Mouse (Mus musculus): Measurements from ENCODE around the gene Ykt6. TPM values are rescaled to one million over a fixed set of nuclear protein-coding genes. Genes with fewer than 3 reads are reported as not detected.

Ykt6 gene
- total and polyA plus RNA-seq, 3 experiments, result 76.5 to 98.1 (median 89.5) TPM

DNA sequence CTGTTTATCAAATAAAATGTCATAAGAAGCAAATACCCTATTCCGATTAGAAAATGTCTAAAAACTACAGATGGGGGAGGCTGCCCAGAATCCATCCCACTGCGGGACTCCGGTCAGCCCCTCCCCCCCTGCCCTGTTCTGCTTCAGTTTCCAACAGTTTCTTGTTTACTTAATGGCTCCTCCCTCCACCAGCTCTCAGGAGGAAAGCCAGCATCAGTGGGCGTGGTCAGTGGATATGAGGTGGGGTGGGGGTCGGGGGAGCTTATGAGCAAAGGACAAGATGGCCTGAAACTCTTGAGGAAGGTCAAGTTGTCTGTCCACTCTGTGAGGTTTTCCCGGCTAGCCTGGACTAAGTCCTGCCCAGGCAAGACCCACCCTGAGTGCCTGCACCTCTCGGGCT is 17.7 kb downstream of the Ykt6 start:
- no peak for DNase-seq (ENCODE audit: low read depth, low spot score)
- no peak for TF ChIP-seq ZC3H11A (IDR thresholded peaks at IDR 0.05; ENCODE audit: low read depth, low read length)
- no peak for TF ChIP-seq EP300 (IDR thresholded peaks at IDR 0.05; ENCODE audit: low read depth in 1 of 2, low read length in 2 of 2)
- no peak for TF ChIP-seq RAD21 (IDR thresholded peaks at IDR 0.05; ENCODE audit: low read depth, low read length)
- no peak for TF ChIP-seq ETS1 (IDR thresholded peaks at IDR 0.05; ENCODE audit: low read depth, low read length)
- no peak for TF ChIP-seq TCF12 (IDR thresholded peaks at IDR 0.05; ENCODE audit: low read depth, low read length)
- no peak for TF ChIP-seq ZNF384 (IDR thresholded peaks at IDR 0.05; ENCODE audit: low read depth, low read length)
- TF ChIP-seq POLR2A (IDR thresholded peaks at IDR 0.05; ENCODE audit: control insufficient read depth in 1 of 2, insufficient read depth in 1 of 2, low read depth in 1 of 2, low read length in 2 of 2, poor library complexity in 1 of 2), result no peak
- TF ChIP-seq GATA1 (IDR thresholded peaks at IDR 0.05; ENCODE audit: low read depth, low read length), result no peak
- TF ChIP-seq JUND (IDR thresholded peaks at IDR 0.05; ENCODE audit: low read depth, low read length), result no peak
- no peak for TF ChIP-seq GABPA (IDR thresholded peaks at IDR 0.05; ENCODE audit: low read depth, low read length)
- Histone ChIP-seq H3K9ac (ENCODE audit: control insufficient read depth, low read depth, low read length, poor library complexity, severe bottlenecking) (no peak overlapping the region), H3K79me2 (ENCODE audit: control insufficient read depth, insufficient read depth, low read length, poor library complexity) (no peaks in the 10 kb centered on the region), H3K27ac (ENCODE audit: control insufficient read depth, low read depth, low read length) (no peak overlapping the region), H3K9me3 (replicated peaks; ENCODE audit: insufficient read depth, low read length) (no peaks in the 10 kb centered on the region), H3K4me1 (ENCODE audit: control insufficient read depth in 1 of 2, insufficient read depth in 2 of 2, low read length in 2 of 2) (no peaks in the 10 kb centered on the region), H3K36me3 (ENCODE audit: control insufficient read depth in 1 of 2, insufficient read depth in 2 of 2, low read length in 2 of 2) (no peaks in the 10 kb centered on the region), H3K27me3 (ENCODE audit: control insufficient read depth in 1 of 2, insufficient read depth in 2 of 2, low read length in 2 of 2) (no peaks in the 10 kb centered on the region), H3K4me3 (ENCODE audit: control insufficient read depth in 1 of 2, insufficient read depth in 1 of 2, low read depth in 2 of 2, low read length in 2 of 2) (no peak overlapping the region)

GRCm38 (mm10) chr11:5974053-5974452 is 18.6 kb downstream of the Ykt6 start:
- Histone ChIP-seq H3K27ac (ENCODE audit: control insufficient read depth, low read depth, low read length) (no peak overlapping the region), H3K9ac (ENCODE audit: control insufficient read depth, low read depth, low read length, poor library complexity, severe bottlenecking) (no peak overlapping the region), H3K4me3 (ENCODE audit: control insufficient read depth in 1 of 2, insufficient read depth in 1 of 2, low read depth in 2 of 2, low read length in 2 of 2) (no peak overlapping the region), H3K27me3 (ENCODE audit: control insufficient read depth in 1 of 2, insufficient read depth in 2 of 2, low read length in 2 of 2) (no peaks in the 10 kb centered on the region), H3K36me3 (ENCODE audit: control insufficient read depth in 1 of 2, insufficient read depth in 2 of 2, low read length in 2 of 2) (no peaks in the 10 kb centered on the region), H3K9me3 (replicated peaks; ENCODE audit: insufficient read depth, low read length) (no peaks in the 10 kb centered on the region), H3K79me2 (ENCODE audit: control insufficient read depth, insufficient read depth, low read length, poor library complexity) (no peaks in the 10 kb centered on the region), H3K4me1 (ENCODE audit: control insufficient read depth in 1 of 2, insufficient read depth in 2 of 2, low read length in 2 of 2) (no peaks in the 10 kb centered on the region)
- TF ChIP-seq POLR2AphosphoS2 (IDR thresholded peaks at IDR 0.05; ENCODE audit: low read length) (no peak), USF1 (IDR thresholded peaks at IDR 0.05; ENCODE audit: low read depth, low read length) (no peak), NELFE (IDR thresholded peaks at IDR 0.05; ENCODE audit: low read depth, low read length) (no peak), CHD2 (IDR thresholded peaks at IDR 0.05; ENCODE audit: low read length) (no peak), USF2 (IDR thresholded peaks at IDR 0.05; ENCODE audit: borderline replicate concordance in 1 of 2, insufficient read depth in 1 of 2, low read depth in 1 of 2, low read length in 2 of 2) (no peak), TCF12 (IDR thresholded peaks at IDR 0.05; ENCODE audit: low read depth, low read length) (no peak), CTCF (IDR thresholded peaks at IDR 0.05 in 2 of 3, conservative IDR thresholded peaks at IDR 0.05 in 1 of 3; ENCODE audit: control insufficient read depth in 1 of 3, insufficient read depth in 1 of 3, low read depth in 2 of 3, low read length in 3 of 3, poor library complexity in 1 of 3, severe bottlenecking in 1 of 3) (no peak), JUND (IDR thresholded peaks at IDR 0.05; ENCODE audit: low read depth, low read length) (no peak), EP300 (IDR thresholded peaks at IDR 0.05; ENCODE audit: low read depth in 1 of 2, low read length in 2 of 2) (no peak), POLR2A (IDR thresholded peaks at IDR 0.05; ENCODE audit: control insufficient read depth in 1 of 2, insufficient read depth in 1 of 2, low read depth in 1 of 2, low read length in 2 of 2, poor library complexity in 1 of 2) (no peak), RCOR1 (IDR thresholded peaks at IDR 0.05; ENCODE audit: low read depth, low read length) (no peak)
- no peak for DNase-seq (ENCODE audit: low read depth, low spot score)

Measured in MEL (cell line).